Mouse (Mus musculus) limb, embryonic 11.5 days (tissue): ENCODE data around the gene Cfap58. TPM values are rescaled to one million over a fixed set of nuclear protein-coding genes. Genes with fewer than 3 reads are reported as not detected.

Source experiments
- ATAC-seq: fragments of 200-750 bp; cut with Nextera tagmentation; 2 replicates; pipeline ENCODE4 v1.8.0; 2017; ENCODE audit warnings: low read depth; ENCODE audit not compliant: insufficient number of reproducible peaks, low FRiP score, low TSS enrichment
- DNase-seq: peaks from one replicate; pipeline ENCODE4 v3.0.0-alpha.2; 2015; ENCODE audit warnings: low spot score
- H3K27ac ChIP-seq: fragments of 300-500 bp; sonication (generic); replicated peaks from 2 replicates; pipeline ENCODE4 v1.5.1; 2014; ENCODE audit warnings: low read depth, mild to moderate bottlenecking, low read length
- H3K27me3 ChIP-seq: fragments of 300-500 bp; sonication (generic); 2 replicates; pipeline ENCODE4 v1.6.1; 2014; ENCODE audit warnings: mild to moderate bottlenecking, low read length, mixed read lengths; ENCODE audit not compliant: control insufficient read depth, insufficient read depth
- H3K36me3 ChIP-seq: fragments of 300-500 bp; sonication (generic); 2 replicates; pipeline ENCODE4 v1.6.1; 2014; ENCODE audit warnings: mild to moderate bottlenecking, low read length, moderate library complexity, mixed read lengths; ENCODE audit not compliant: control insufficient read depth, insufficient read depth
- H3K4me1 ChIP-seq: fragments of 300-500 bp; sonication (generic); 2 replicates; pipeline ENCODE4 v1.6.1; 2014; ENCODE audit warnings: low read length, mixed read lengths; ENCODE audit not compliant: control insufficient read depth, insufficient read depth
- H3K4me2 ChIP-seq: fragments of 300-500 bp; sonication (generic); 2 replicates; pipeline ENCODE4 v1.6.1; 2014; ENCODE audit warnings: low read depth, mild to moderate bottlenecking, moderate library complexity; ENCODE audit not compliant: severe bottlenecking
- H3K4me3 ChIP-seq: fragments of 300-500 bp; sonication (generic); 2 replicates; pipeline ENCODE4 v1.5.1; 2014; ENCODE audit warnings: low read depth, low read length
- H3K9ac ChIP-seq: fragments of 300-500 bp; sonication (generic); 2 replicates; pipeline ENCODE4 v1.6.1; 2014; ENCODE audit warnings: mild to moderate bottlenecking, low read length
- H3K9me3 ChIP-seq: fragments of 300-500 bp; sonication (generic); 2 replicates; pipeline ENCODE4 v1.6.1; 2016; ENCODE audit warnings: low read length; ENCODE audit not compliant: control insufficient read depth
- WGBS: fragments of 180-500 bp; shearing (Covaris S2); extraction: QIAGEN DNeasy Blood & Tissue Kit; methylation state at CpG from one replicate; pipeline ENCODE4 v1.1.7; 2014; 5-methylcytosine and 5-hydroxymethylcytosine counted together
- polyA plus RNA-seq: library from polyadenylated mRNA; unstranded; fragments of >200 nt; fragmentation: Nextera tagmentation; extraction: Ambion mirVana; gene quantifications from 2 replicates; pipeline ENCODE4 v1.2.1, GENCODE M21; 2014

Gene Cfap58
- 0.09 TPM in 1 of 2 replicates, not detected in the other for polyA plus RNA-seq

- H3K36me3 ChIP-seq, result no peaks in the 10 kb centered on the region
- H3K9ac ChIP-seq, result no peak within 1 kb of the TSS
- peak; percentile 89 for DNase-seq
- no peak within 1 kb of the TSS for H3K27ac ChIP-seq
- WGBS, result 9% methylated on average over 41 of the region's 41 CpGs
- peak; percentile 88 for ATAC-seq
- no peaks in the 10 kb centered on the region for H3K9me3 ChIP-seq
- H3K27me3 ChIP-seq, result no peaks in the 10 kb centered on the region
- peak within 1 kb of the TSS; percentile 22 for H3K4me3 ChIP-seq
- peak within 1 kb of the TSS; percentile 49 for H3K4me2 ChIP-seq
- peaks cover 4% of the 10 kb centered on the region; the same call in 1 of the 2 replicates for H3K4me1 ChIP-seq
These were observed at the start of gene Cfap58 for GRCm38 (mm10) chr19:47937443-47938406. Gene Cfap58, plus strand, starts transcription at chr19:47937675.

GRCm38 (mm10) chr19:47888037-47888436 is 49.4 kb upstream of the Cfap58 start:
- 94% methylated on average over 8 of the region's 8 CpGs for WGBS
- H3K4me1 ChIP-seq, result peaks cover 17% of the 10 kb centered on the region; the same call in 1 of the 2 replicates
- ATAC-seq, result no peak

GRCm38 (mm10) chr19:47890489-47891130 is 46.9 kb upstream of the Cfap58 start:
- Histone ChIP-seq H3K27me3 (no peaks in the 10 kb centered on the region), H3K4me3 (no peak overlapping the region), H3K4me2 (no peak overlapping the region), H3K9me3 (no peaks in the 10 kb centered on the region), H3K27ac (no peak overlapping the region), H3K9ac (no peak overlapping the region), H3K4me1 (0 out of 2 replicates have a peak, but pooled peaks cover 13% of the 10 kb centered on the region), H3K36me3 (peaks cover 2% of the 10 kb centered on the region; the same call in 1 of the 2 replicates)
- ATAC-seq (no peak), DNase-seq (no peak)
- 55% methylated on average over 10 of the region's 10 CpGs for WGBS

More at GRCm38 (mm10) chr19:47888037-47888436, 49.4 kb upstream of the Cfap58 start:
- H3K27ac ChIP-seq, result no peak overlapping the region
- no peak for DNase-seq
- H3K4me3 ChIP-seq, result no peak overlapping the region
- H3K9ac ChIP-seq, result no peak overlapping the region
- no peaks in the 10 kb centered on the region for H3K9me3 ChIP-seq
- H3K4me2 ChIP-seq, result no peak overlapping the region
- H3K36me3 ChIP-seq, result no peaks in the 10 kb centered on the region
- H3K27me3 ChIP-seq, result no peaks in the 10 kb centered on the region

GRCm38 (mm10) chr19:47891562-47892312 is 45.7 kb upstream of the Cfap58 start:
- Histone ChIP-seq H3K4me1 (0 out of 2 replicates have a peak, but pooled peaks cover 10% of the 10 kb centered on the region), H3K27me3 (no peaks in the 10 kb centered on the region), H3K9me3 (no peaks in the 10 kb centered on the region), H3K4me3 (no peak overlapping the region), H3K36me3 (peaks cover 8% of the 10 kb centered on the region; the same call in 1 of the 2 replicates), H3K9ac (no peak overlapping the region), H3K27ac (no peak overlapping the region), H3K4me2 (no peak overlapping the region)
- ATAC-seq, result no peak
- no peak for DNase-seq
- 87% methylated on average over 11 of the region's 11 CpGs for WGBS

GRCm38 (mm10) chr19:47893092-47893491 is 44.4 kb upstream of the Cfap58 start:
- H3K4me1 ChIP-seq, result 0 out of 2 replicates have a peak, but pooled peaks cover 7% of the 10 kb centered on the region
- WGBS, result 95% methylated on average over 6 of the region's 6 CpGs
- H3K36me3 ChIP-seq, result peaks cover 20% of the 10 kb centered on the region; the same call in 1 of the 2 replicates
- H3K9me3 ChIP-seq, result no peaks in the 10 kb centered on the region
- no peaks in the 10 kb centered on the region for H3K27me3 ChIP-seq
- DNase-seq (no peak), ATAC-seq (no peak)
- H3K4me2 ChIP-seq, result no peak overlapping the region
- no peak overlapping the region for H3K9ac ChIP-seq
- no peak overlapping the region for H3K4me3 ChIP-seq
- no peak overlapping the region for H3K27ac ChIP-seq

- Histone ChIP-seq H3K36me3 (peaks cover 21% of the 10 kb centered on the region; the same call in 1 of the 2 replicates), H3K4me3 (no peak overlapping the region), H3K9ac (no peak overlapping the region), H3K27me3 (no peaks in the 10 kb centered on the region), H3K27ac (no peak overlapping the region), H3K9me3 (no peaks in the 10 kb centered on the region), H3K4me1 (peaks cover 21% of the 10 kb centered on the region), H3K4me2 (no peak overlapping the region)
- DNase-seq (no peak), ATAC-seq (no peak)
- WGBS, result 88% methylated on average over 8 of the region's 8 CpGs
These were observed 38.9 kb upstream of the Cfap58 start for GRCm38 (mm10) chr19:47898472-47899079.

- DNase-seq (no peak), ATAC-seq (no peak)
- Histone ChIP-seq H3K4me2 (no peak overlapping the region), H3K27me3 (no peaks in the 10 kb centered on the region), H3K36me3 (peaks cover 19% of the 10 kb centered on the region; the same call in 1 of the 2 replicates), H3K9ac (no peak overlapping the region), H3K9me3 (no peaks in the 10 kb centered on the region), H3K4me1 (peaks cover 25% of the 10 kb centered on the region), H3K4me3 (no peak overlapping the region), H3K27ac (no peak overlapping the region)
- 68% methylated on average over 6 of the region's 6 CpGs for WGBS
These were observed 37.5 kb upstream of the Cfap58 start for GRCm38 (mm10) chr19:47900012-47900411.
